Mouse (Mus musculus) left cerebral cortex, adult 18-20 months (tissue): ENCODE results near the gene Ttc1. TPM values are rescaled to one million over a fixed set of nuclear protein-coding genes. Genes with fewer than 3 reads are reported as not detected.

Experiments used
- DNase-seq, 2 experiments: peaks; one replicate each; pipeline ENCODE4 v3.0.0; 2021 to 2022; ENCODE audit warnings: low spot score in 2 of 2, mixed read lengths in 1 of 2
- long read RNA-seq, 2 experiments: library from polyadenylated mRNA; stranded (forward); transcript quantifications; one replicate each; pipeline ENCODE4 v2.0.0; 2021
- total RNA-seq, 2 experiments: library from RNA; stranded (reverse); gene quantifications; 2 replicates each; pipeline ENCODE4 v1.2.3; 2021

The Ttc1 gene
- total RNA-seq: 10 to 100 TPM; 67.8 to 69.4 TPM
- long read RNA-seq, experiment 1, transcript Ttc1-201 (8 exons, 1,438 nt): major isoform, 105 of 111 reads
- long read RNA-seq, experiment 1, partial matches to known transcripts: 2 of 111 reads
- long read RNA-seq, experiment 1, other reads (novel, unspliced or antisense): 4 of 111 reads
- long read RNA-seq, experiment 2, transcript Ttc1-201 (8 exons, 1,438 nt): major isoform, 78 of 81 reads
- long read RNA-seq, experiment 2, partial matches to known transcripts: 2 of 81 reads
- long read RNA-seq, experiment 2, other reads (novel, unspliced or antisense): 1 of 81 reads

- peak; percentile 98 to 99 for DNase-seq
Observed at GRCm38 (mm10) chr11:43747233-43748226, at the start of gene Ttc1. Ttc1 (minus strand) TSS chr11:43748008.

DNA sequence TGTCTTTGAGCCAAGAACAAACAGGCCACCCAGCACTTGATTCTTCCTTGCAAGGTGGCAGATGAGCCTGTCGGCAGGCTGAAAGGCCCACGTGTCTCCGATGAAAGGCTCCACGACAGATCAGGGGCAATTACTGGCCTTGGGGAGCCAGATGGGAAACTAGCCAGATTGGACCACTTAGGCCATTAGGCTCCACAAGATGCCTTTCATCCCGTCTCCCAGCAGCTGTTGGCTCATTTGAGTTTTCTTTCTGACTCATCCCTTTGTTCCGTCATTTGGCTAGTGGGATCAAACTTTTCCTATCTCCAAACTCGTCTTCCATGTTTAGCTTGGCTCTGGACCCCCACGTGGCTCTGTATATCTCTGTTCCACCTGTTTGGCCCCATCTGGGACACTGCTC lies 48.2 kb upstream of the Ttc1 start:
- DNase-seq: no peak

DNA sequence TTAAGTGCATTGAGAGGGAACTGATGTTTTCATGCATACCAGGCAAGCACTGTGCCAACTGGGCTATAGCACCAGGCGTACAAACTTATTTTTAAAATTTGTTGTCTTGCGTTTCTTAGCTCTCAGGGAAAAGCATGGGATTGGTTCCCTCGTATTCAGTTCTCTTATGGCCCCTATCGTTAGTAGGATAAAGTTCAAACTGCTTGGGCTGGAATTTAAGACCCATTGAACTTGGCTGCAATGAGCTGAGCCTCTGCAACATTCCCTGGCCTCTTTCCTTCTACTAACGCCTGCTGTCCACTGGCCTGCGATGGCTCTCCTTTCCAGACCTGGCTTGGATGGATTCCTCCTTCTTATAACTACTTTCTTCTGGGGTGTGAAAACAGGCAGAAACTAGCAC lies 42.6 kb upstream of the Ttc1 start:
- DNase-seq: no peak

- DNase-seq: peak; percentile 71 to 81
Observed at GRCm38 (mm10) chr11:43783772-43784171, 36.0 kb upstream of the Ttc1 start.

DNA sequence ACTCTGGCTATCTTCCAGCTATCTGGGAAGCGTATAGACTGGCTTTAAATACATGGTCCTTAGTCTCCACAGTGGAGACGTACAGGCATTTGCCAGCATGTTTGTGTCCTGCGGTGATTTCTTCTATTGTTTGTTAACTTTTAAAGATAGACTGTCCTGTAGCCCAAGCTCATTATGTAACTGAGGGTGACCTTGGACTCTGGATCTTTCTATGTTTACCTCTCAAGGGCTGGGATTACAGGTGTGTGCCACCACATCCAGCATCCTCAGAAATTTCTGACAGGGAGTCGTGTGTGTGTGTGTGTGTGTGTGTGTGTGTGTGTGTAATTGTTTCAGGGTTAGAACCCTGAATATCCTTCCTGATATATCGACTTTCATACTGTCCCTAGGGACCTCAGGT lies 35.3 kb upstream of the Ttc1 start:
- DNase-seq: no peak

GRCm38 (mm10) chr11:43779551-43779950 lies 31.7 kb upstream of the Ttc1 start:
- no peak for DNase-seq

GRCm38 (mm10) chr11:43776324-43776694 lies 28.5 kb upstream of the Ttc1 start:
- no peak for DNase-seq

DNA sequence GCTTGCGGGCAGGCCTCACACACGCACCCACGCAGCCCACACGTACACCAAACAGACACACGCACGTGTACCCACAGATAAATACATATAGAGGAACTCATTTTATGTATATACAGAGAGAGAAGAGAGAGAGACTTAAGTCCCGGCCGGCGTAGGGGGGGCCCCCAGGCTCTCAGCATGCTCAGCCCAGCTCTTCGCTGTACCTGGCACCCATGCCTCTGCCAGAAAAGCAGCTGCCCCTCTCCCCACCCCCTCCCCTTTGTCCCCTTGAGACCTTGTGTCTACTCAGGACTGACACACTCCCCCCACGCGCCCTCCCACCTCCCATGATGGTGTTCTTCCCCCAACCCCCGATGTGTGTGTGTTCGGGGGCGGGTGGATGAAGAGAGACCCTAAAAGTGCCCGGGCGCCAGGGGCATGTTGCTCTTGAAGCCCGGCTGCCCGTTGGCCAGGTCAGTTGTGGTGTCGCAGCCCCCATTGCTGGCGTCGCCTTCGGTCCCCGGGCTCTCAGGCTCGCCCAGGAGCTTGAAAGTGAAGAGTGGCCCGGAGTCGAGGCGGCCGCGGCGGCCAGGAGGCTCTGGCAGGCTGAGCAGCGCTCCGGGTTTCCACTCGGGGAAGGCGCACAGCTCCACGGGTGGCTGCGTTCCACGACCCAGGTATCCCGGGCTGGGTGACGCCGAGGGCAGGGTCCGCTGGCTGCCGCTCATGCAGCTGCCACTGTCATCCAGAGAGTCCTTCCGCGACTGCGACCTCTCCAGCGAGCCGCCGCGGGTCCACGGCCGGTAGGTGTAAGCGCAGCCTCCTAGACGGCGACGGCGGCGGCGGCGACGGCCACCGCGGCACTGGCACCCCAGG lies 27.9 kb upstream of the Ttc1 start:
- DNase-seq: no peak

- DNase-seq: no peak
Observed at GRCm38 (mm10) chr11:43773725-43774124, 25.9 kb upstream of the Ttc1 start.

GRCm38 (mm10) chr11:43770110-43770509 lies 22.3 kb upstream of the Ttc1 start:
- no peak for DNase-seq

DNA sequence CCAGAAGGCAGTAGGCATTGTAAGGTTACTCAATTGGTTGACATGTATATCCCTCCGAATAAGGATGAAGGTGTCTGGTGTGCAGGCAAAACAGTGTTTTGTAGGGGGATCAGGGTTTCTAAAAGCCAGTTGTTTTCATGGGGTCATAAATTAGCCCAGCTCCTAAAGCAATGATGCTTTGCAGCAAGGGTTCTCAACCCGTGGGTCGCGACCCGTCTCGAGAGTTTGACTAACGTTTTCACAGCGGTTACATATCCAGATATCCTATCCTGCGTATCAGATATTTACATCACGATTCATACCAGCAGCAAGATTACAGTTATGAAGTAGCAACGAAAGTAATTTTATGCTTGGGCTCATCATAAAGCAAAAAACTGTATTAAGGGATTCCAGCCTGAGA lies 19.9 kb upstream of the Ttc1 start:
- no peak for DNase-seq

GRCm38 (mm10) chr11:43766922-43767648 lies 19.3 kb upstream of the Ttc1 start:
- DNase-seq: peak; percentile 79

GRCm38 (mm10) chr11:43758436-43758835 lies 10.6 kb upstream of the Ttc1 start:
- no peak for DNase-seq

DNA sequence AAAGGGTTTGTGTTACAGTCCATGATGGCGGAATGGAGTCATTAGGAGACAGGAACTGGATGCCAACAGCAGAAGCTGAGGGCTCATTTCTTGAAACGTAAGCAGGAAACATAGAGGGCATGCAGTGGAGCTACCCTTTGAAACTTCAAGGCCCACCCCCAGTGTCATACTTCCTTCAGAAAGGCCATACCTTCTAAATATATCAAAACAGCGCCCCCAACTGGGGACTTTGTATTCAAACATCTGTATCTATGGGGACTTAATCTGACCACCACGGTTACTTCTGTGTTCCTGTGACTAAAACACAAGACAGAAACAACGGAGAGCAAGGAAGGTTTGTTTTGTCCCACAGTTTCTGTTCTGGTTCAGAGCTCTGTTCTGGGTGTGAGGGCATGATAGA lies 7.6 kb upstream of the Ttc1 start:
- DNase-seq: no peak

GRCm38 (mm10) chr11:43754568-43754967 lies 6.8 kb upstream of the Ttc1 start:
- DNase-seq: no peak

DNA sequence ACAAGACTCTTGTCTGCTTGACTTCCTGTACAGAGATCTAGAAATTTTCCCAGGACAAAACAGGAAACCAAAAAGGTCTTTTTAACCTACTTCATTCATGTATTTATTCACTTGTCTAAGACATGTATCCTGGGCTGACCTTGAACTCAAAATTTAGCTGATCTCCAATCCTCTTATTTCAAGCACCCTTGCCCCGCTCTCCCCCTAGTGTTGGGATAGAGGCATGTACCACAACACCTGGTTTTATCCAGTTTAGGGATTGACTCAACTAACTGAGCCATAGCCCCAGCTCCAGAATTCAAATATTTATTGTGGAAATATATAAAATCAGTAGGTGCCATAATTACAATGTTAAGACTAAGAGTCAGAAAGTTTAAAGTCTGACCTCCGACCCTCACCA lies 3.7 kb upstream of the Ttc1 start:
- no peak for DNase-seq

- no peak for DNase-seq
Observed at GRCm38 (mm10) chr11:43728737-43729301, 19.0 kb downstream of the Ttc1 start.

GRCm38 (mm10) chr11:43727796-43728195 lies 20.0 kb downstream of the Ttc1 start:
- no peak for DNase-seq

DNA sequence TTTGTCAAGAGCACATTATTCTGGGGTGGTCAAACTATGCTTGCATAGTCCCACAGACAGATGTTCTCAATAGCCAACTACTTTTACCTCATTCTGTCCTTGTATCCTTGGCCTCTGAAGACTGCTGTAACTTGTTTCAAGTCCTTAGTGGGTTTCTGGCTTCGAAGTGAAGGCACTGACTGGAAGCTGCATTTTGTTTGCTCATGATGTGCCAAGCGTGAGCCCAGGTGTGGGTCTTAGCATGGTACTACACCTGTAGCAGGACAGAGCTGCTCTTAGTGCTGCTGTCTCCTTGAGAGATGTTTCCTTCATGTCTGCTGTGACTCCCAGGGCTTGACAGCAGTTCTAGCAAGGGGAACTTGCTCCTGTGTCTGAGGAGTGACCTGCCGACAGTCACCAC lies 24.4 kb downstream of the Ttc1 start:
- DNase-seq: no peak

DNA sequence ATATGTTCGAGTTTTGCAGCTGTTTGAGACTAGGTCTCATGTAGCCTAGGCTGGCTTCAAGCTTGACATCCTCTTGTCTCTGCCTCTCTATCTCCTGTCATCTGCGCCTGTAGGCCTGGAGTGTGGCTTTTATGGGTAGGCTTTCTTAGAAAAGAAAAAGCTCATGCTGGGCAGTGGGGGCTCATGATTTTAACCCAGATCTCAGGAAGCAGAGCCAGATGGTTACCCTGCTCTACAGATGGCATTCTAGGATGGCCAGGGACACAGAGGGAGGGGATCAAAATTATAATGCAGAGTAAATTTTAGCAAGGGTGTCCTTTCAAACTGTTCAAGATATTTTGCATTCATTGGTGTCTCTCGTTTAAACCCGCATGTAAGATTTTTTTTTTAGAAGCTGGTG lies 35.6 kb downstream of the Ttc1 start:
- DNase-seq: peak in 1 of 2 experiments; percentile 24
